Mouse (Mus musculus): ENCODE results near the gene Wee1. TPM values are rescaled to one million over a fixed set of nuclear protein-coding genes. Genes with fewer than 3 reads are reported as not detected.

The Wee1 gene
- 31.4 and 32.7 TPM in 2 replicates for polyA plus RNA-seq (2016; fragmentation: Nextera tagmentation; extraction: Ambion mirVana)

DNA sequence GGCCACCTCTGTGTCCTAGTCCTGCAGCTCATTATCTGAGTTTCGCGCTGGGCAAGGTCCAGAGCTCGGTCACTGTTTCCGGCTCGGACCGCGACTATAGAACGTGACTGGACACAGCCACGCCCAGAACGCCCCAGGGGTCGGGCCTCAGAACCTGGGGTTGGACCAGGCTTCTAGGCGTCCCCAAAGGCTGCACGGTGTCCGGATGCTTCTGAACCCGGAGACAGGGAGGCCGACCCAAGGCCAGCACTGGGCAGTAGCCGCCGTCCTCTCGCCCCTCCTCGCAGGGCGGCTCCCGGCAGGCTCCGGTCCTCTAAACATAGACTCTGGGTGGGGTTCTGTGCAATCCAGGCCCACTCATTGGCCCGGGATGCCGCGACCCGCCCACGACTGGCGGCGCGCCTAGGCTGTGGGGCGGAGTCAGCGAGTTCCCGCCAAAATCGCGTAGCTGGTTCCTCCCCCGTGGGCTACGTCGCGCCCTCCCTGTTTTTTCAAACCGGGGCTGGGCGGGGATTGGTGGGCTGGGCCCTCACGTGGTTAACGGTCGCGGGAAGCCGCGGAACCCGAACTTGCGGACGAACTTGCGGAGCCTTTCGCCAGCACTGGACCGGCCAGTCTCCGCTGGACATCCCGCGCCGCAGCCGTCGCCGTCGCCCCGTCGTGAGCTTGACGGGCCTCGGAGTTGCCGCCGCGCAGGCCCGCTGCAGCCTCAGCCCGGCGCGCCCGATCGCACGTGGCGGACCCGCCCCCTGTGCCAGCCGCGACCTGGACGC lies at the start of gene Wee1:
Gene Wee1 (plus strand): TSS at position 531 of the 773 bp plus-strand sequence.
- Histone ChIP-seq H3K27ac (replicated peaks) (peak within 1 kb of the TSS; percentile 90), H3K4me3 (peak within 1 kb of the TSS; percentile 94), H3K27me3 (no peaks in the 10 kb centered on the region), H3K4me2 (replicated peaks) (peak within 1 kb of the TSS; percentile 66), H3K36me3 (0 out of 2 replicates have a peak, but pooled peaks cover 6% of the 10 kb centered on the region), H3K4me1 (peaks cover 14% of the 10 kb centered on the region), H3K9me3 (no peaks in the 10 kb centered on the region), H3K9ac (replicated peaks) (peak within 1 kb of the TSS; percentile 88)
- peak; percentile 98 for ATAC-seq (ENCODE audit: low FRiP score, low read depth)
- WGBS, result under 1% methylated on average over 78 of the region's 81 CpGs

DNA sequence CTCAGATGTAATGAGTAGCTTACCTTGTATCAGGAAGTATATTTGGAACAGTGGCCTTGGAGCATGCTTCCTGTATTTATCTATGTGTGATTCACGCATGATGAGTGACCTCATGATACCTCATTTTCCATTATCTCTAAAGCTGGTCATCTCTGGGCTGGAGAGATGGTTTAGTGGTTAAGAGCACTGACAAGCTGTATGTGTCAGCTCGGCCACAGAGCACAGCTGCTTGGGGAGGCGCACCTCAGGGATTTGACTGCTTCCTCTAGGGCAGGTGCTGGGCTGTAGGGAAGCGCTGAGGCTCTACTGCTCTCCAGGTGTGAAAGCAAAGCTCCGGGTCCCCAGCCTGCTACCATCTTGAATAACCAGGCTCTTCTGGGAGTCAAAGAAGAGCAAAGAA lies 43.7 kb upstream of the Wee1 start:
- Histone ChIP-seq H3K9ac (replicated peaks) (no peak overlapping the region), H3K36me3 (peaks cover 94% of the 10 kb centered on the region), H3K4me2 (replicated peaks) (no peak overlapping the region), H3K4me3 (no peak overlapping the region), H3K27ac (replicated peaks) (no peak overlapping the region), H3K4me1 (no peaks in the 10 kb centered on the region), H3K27me3 (no peaks in the 10 kb centered on the region), H3K9me3 (no peaks in the 10 kb centered on the region)
- ATAC-seq (ENCODE audit: low FRiP score, low read depth), result no peak
- 92% methylated on average over 5 of the region's 5 CpGs for WGBS

GRCm38 (mm10) chr7:110083386-110084165 lies 38.3 kb upstream of the Wee1 start:
- Histone ChIP-seq H3K27me3 (no peaks in the 10 kb centered on the region), H3K4me1 (no peaks in the 10 kb centered on the region), H3K9me3 (no peaks in the 10 kb centered on the region), H3K4me3 (no peak overlapping the region), H3K36me3 (peaks cover 95% of the 10 kb centered on the region), H3K4me2 (replicated peaks) (no peak overlapping the region), H3K9ac (replicated peaks) (no peak overlapping the region), H3K27ac (replicated peaks) (0 out of 2 replicates have a peak overlapping the region, but pooled peaks have one; percentile 39)
- ATAC-seq (ENCODE audit: low FRiP score, low read depth), result peak; percentile 58
- 72% methylated on average over 13 of the region's 13 CpGs for WGBS

DNA sequence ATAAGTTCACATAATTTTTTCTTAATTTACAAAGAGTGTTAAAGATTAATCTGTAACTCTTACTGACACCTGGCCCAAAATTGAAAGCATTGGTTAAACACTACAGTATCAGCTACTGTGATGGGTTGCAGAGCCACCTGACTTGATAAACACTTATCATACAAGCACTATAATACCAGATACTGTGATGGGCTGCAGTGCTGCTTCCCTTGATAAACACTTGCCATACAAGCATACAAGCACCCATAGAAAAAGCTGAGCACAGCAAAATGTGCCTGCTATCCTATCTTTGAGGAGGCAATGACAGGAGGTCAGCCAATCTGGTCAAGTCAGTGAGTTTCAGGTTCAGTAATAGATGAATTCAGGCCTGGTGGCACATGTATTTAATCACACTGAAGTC lies 36.6 kb upstream of the Wee1 start:
- Histone ChIP-seq H3K36me3 (peaks cover 95% of the 10 kb centered on the region), H3K27me3 (no peaks in the 10 kb centered on the region), H3K9me3 (no peaks in the 10 kb centered on the region), H3K4me1 (no peaks in the 10 kb centered on the region), H3K27ac (replicated peaks) (no peak overlapping the region), H3K9ac (replicated peaks) (no peak overlapping the region), H3K4me2 (replicated peaks) (no peak overlapping the region), H3K4me3 (no peak overlapping the region)
- no peak for ATAC-seq (ENCODE audit: low FRiP score, low read depth)

DNA sequence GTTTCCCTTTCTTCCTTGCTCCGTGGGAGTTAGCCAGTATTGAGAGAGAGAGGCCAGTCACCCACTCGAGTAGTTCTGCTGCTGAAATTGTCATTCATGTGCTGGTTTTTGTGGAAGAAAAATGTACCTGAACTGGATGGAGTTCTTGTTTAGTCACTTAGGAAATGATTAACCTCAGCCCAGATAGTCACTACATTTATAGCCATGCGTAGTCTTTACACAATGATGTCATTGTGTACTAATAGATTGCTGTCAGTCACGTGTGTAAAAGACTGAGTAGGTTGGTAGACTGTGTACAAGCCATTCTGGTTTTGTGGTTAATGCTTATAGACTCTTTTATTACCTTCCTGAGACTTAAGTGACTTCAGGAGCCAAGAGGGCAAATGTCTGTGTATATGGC lies 33.9 kb upstream of the Wee1 start:
- Histone ChIP-seq H3K9ac (replicated peaks) (no peak overlapping the region), H3K27ac (replicated peaks) (no peak overlapping the region), H3K36me3 (peaks cover 97% of the 10 kb centered on the region), H3K4me3 (no peak overlapping the region), H3K4me2 (replicated peaks) (no peak overlapping the region), H3K4me1 (no peaks in the 10 kb centered on the region), H3K9me3 (no peaks in the 10 kb centered on the region), H3K27me3 (no peaks in the 10 kb centered on the region)
- 89% methylated on average over 4 of the region's 4 CpGs for WGBS
- no peak for ATAC-seq (ENCODE audit: low FRiP score, low read depth)

- H3K36me3 ChIP-seq, result peaks cover 98% of the 10 kb centered on the region
- WGBS, result 67% methylated on average over 7 of the region's 7 CpGs
- H3K4me2 ChIP-seq (replicated peaks), result no peak overlapping the region
- no peak overlapping the region for H3K27ac ChIP-seq (replicated peaks)
- no peaks in the 10 kb centered on the region for H3K9me3 ChIP-seq
- H3K9ac ChIP-seq (replicated peaks), result no peak overlapping the region
- ATAC-seq (ENCODE audit: low FRiP score, low read depth), result no peak
- H3K27me3 ChIP-seq, result no peaks in the 10 kb centered on the region
- H3K4me3 ChIP-seq, result no peak overlapping the region
- H3K4me1 ChIP-seq, result no peaks in the 10 kb centered on the region
Observed at GRCm38 (mm10) chr7:110091670-110092069, 30.2 kb upstream of the Wee1 start.

- WGBS, result 88% methylated on average over 4 of the region's 4 CpGs
- ATAC-seq (ENCODE audit: low FRiP score, low read depth), result no peak
- peaks cover 60% of the 10 kb centered on the region for H3K36me3 ChIP-seq
Observed at GRCm38 (mm10) chr7:110096332-110096731, 25.5 kb upstream of the Wee1 start.

DNA sequence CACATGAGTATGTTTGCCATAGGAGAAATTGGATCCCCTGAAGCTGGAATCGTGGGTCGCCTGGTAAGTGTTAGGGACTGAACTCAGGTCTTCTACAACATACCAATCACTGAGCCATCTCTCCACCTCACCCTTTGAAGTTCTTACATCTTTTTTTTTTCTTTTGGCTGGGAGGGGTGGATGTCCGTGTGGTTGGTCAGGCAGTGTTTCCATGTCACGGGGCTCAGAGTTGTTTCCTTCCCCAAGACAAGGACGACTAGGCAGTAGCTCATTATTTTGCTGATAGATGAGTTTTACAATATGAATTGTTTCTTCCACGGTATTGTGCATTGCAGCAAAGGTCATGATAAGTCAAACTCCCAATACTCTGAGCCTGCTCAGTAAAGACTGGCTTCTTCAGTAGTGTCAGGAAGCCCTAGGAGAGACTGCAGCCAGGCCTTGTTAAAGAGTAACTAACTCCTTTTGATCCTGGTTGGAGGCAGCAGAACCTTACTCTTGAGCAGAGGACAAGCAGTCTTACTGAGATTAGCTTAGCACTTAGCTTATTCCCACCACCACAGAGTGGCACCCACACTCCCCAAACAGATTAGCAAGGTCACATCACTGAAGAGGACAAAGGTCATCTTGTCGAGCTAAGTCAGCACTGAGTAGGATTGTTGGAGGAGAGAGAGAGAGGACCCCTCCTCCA lies 24.6 kb upstream of the Wee1 start:
- no peaks in the 10 kb centered on the region for H3K9me3 ChIP-seq
- H3K4me2 ChIP-seq (replicated peaks), result no peak overlapping the region
- no peak overlapping the region for H3K9ac ChIP-seq (replicated peaks)
- no peaks in the 10 kb centered on the region for H3K4me1 ChIP-seq
- 71% methylated on average over 7 of the region's 7 CpGs for WGBS
- peaks cover 51% of the 10 kb centered on the region for H3K36me3 ChIP-seq
- H3K27me3 ChIP-seq, result no peaks in the 10 kb centered on the region
- no peak overlapping the region for H3K27ac ChIP-seq (replicated peaks)
- no peak overlapping the region for H3K4me3 ChIP-seq
- ATAC-seq (ENCODE audit: low FRiP score, low read depth), result no peak

More at GRCm38 (mm10) chr7:110096332-110096731, 25.5 kb upstream of the Wee1 start:
- no peaks in the 10 kb centered on the region for H3K9me3 ChIP-seq
- H3K4me3 ChIP-seq, result no peak overlapping the region
- no peaks in the 10 kb centered on the region for H3K4me1 ChIP-seq
- no peaks in the 10 kb centered on the region for H3K27me3 ChIP-seq
- H3K9ac ChIP-seq (replicated peaks), result no peak overlapping the region
- H3K4me2 ChIP-seq (replicated peaks), result no peak overlapping the region
- no peak overlapping the region for H3K27ac ChIP-seq (replicated peaks)

- no peak overlapping the region for H3K4me2 ChIP-seq (replicated peaks)
- H3K36me3 ChIP-seq, result peaks cover 16% of the 10 kb centered on the region
- H3K4me1 ChIP-seq, result no peaks in the 10 kb centered on the region
- WGBS, result 61% methylated on average over 6 of the region's 6 CpGs
- H3K9me3 ChIP-seq, result no peaks in the 10 kb centered on the region
- no peak overlapping the region for H3K4me3 ChIP-seq
- ATAC-seq (ENCODE audit: low FRiP score, low read depth), result no peak
- no peak overlapping the region for H3K27ac ChIP-seq (replicated peaks)
- no peak overlapping the region for H3K9ac ChIP-seq (replicated peaks)
- no peaks in the 10 kb centered on the region for H3K27me3 ChIP-seq
Observed at GRCm38 (mm10) chr7:110100854-110101253, 21.0 kb upstream of the Wee1 start.

DNA sequence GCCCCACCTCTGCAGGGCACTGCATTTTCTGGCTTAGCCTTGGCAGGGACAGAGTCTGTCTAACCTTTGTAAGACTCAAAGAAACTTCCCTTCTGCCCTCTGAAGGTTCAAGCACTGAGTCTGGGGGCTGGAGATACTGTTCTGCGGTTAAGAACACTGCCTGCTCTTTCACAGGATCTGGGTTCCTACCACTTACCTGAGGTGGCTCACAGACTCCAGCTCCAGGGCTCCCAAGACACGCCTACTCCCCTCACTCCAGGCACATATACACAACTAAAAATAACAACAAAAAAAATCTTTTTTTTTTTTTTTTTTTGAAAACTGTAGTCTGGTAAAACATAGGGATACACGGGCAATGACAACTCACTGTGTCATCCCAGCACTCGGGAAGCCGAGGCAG lies 20.6 kb upstream of the Wee1 start:
- Histone ChIP-seq H3K4me3 (no peak overlapping the region), H3K27ac (replicated peaks) (no peak overlapping the region), H3K4me1 (no peaks in the 10 kb centered on the region), H3K9ac (replicated peaks) (no peak overlapping the region), H3K36me3 (peaks cover 11% of the 10 kb centered on the region), H3K9me3 (no peaks in the 10 kb centered on the region), H3K4me2 (replicated peaks) (no peak overlapping the region), H3K27me3 (no peaks in the 10 kb centered on the region)
- no peak for ATAC-seq (ENCODE audit: low FRiP score, low read depth)
- WGBS, result 77% methylated on average over 5 of the region's 5 CpGs

DNA sequence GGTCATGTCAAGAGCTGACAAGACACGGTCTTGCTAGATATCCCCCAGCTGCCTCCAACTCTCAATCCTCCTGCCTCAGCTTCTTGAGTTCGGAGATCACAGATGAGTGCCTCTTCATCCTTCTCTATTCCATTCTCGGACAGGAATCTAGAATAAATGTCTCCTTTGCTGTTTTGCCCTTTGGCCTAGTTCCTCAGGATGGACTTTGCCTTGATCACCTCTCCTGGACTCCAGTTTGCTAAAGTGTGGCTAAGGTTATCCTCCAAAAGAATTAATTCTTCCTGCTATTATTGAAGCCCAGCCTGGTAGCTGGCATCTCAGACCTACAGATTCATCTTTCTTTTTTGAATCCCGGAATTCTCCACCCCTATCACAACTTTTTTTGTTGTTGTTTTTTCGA lies 16.8 kb upstream of the Wee1 start:
- no peaks in the 10 kb centered on the region for H3K27me3 ChIP-seq
- 84% methylated on average over 5 of the region's 5 CpGs for WGBS
- no peak overlapping the region for H3K4me2 ChIP-seq (replicated peaks)
- H3K4me1 ChIP-seq, result peaks cover 6% of the 10 kb centered on the region; the same call in 1 of the 2 replicates
- no peak overlapping the region for H3K4me3 ChIP-seq
- H3K9me3 ChIP-seq, result no peaks in the 10 kb centered on the region
- H3K9ac ChIP-seq (replicated peaks), result no peak overlapping the region
- no peak for ATAC-seq (ENCODE audit: low FRiP score, low read depth)
- H3K27ac ChIP-seq (replicated peaks), result no peak overlapping the region
- H3K36me3 ChIP-seq, result no peaks in the 10 kb centered on the region

DNA sequence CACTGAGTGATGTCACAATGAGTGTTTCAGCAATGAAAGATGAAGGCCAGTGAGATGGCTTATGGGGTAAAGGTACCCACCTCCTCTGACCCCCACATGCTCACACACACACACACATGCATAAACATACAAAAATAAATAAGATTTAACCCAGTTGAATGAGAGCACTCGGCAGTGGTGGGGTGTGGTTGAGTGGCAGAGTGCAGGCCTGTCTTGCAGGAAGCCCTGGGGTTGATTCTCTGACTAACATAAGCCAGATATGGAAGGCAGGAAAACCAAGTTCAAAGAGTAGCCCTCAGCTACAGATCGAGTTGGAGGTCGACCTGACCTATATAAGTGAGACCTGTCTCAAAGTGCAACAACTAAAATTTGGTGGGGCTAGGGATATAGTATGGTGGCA lies 15.2 kb upstream of the Wee1 start:
- Histone ChIP-seq H3K4me1 (peaks cover 6% of the 10 kb centered on the region; the same call in 1 of the 2 replicates), H3K9me3 (no peaks in the 10 kb centered on the region), H3K36me3 (no peaks in the 10 kb centered on the region), H3K27ac (replicated peaks) (no peak overlapping the region), H3K4me2 (replicated peaks) (no peak overlapping the region), H3K27me3 (no peaks in the 10 kb centered on the region), H3K4me3 (no peak overlapping the region), H3K9ac (replicated peaks) (no peak overlapping the region)
- no peak for ATAC-seq (ENCODE audit: low FRiP score, low read depth)
- WGBS, result 87% methylated on average over 3 of the region's 3 CpGs

All from midbrain, embryonic 12.5 days (tissue).